Mouse (Mus musculus): ENCODE measurements at regions not wholly inside any gene's neighbourhood (a gene's known extent, or its start where the extent isn't known, plus 50 kb on each side); places are given as distances from the start of the nearest gene placed in this dataset.

DNA sequence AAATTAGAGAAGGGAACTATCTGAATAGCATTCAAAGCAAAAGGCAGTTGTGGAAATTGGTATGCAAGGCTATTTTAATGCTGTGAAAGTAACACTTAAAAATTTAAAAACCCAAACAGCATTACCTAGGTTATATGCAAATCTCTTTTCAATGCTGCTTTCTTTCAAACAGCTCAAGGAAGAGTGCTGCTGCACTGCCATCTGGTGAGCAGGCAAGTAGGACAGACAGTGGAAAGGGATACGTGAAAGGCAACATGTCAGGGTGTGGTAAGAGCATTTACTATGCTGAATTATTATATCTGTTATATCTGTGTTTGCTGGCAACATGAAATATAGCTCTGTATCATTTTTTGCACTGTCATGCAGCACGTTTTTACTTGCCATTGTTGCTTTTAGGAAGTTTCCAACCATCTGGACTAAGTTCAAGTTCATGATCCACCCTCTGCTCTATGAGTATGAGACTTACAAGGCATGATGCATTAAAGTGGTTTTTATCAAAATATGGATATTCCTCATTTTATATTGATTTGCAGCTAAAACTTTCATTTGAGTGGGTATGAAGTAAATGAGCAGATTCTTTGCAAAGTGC lies 1223.0 kb downstream of the Dnajb9 start:
- DNase-seq (ENCODE audit: low spot score in 2 of 2): peak; percentile 6 to 30

DNA sequence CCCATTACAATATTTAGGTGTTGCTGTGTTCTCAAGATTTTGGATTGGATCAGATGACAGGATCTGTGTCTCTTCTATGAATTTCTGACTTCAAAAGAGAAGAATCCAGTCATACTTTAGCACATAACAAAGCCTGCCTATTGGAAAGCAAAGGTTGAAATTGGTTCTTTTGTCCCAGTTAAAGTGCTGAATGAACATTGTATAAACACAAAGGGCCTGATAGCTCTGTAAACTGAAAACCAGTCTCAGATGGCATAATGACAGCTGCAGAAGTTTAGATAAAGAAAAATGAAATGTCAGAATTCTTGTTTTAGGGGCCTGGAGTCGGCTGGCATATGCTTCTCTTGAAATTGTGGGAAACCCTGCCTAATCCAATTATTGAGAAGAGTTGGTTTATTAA lies 1223.6 kb downstream of the Dnajb9 start:
- no peak for DNase-seq (ENCODE audit: low spot score in 2 of 2)

DNA sequence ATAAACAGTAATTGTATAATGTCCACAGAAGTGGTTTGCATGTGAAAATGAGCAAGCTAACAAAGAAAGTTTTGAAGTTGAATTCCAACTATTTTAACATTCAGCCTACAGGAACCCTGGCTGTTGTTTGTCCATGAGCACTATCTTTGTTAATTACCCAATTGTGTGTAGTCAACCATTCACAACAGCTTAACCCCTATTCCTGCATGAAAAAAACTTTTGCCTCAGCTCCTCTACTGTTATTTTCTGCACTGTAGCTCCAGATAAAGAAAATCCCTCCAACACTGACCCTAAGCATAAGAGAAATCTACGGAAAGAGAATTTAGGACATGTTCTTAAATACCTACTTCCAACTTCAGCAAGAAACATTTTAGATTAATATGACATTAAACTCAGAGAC lies 1224.0 kb downstream of the Dnajb9 start:
- no peak for DNase-seq (ENCODE audit: low spot score in 2 of 2)

DNA sequence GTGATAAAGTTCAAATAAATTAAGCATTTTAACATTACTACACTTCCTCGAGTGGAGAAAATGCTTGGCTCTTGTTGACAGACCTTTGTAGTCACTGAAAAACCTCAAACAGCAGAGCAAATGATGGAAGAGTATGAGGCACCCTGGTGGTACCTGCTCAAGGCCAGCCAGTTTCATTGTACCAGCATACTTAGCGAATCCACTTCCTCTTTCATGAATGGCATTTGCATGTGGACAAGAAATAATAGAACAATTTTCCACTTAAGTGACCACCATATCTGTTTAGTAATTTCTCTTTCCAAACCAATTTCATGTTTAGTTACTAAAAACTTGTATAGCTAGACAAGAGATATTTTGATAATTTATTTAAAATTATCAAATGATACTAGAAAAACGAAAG lies 1231.3 kb downstream of the Dnajb9 start:
- DNase-seq (ENCODE audit: low spot score in 2 of 2): no peak

DNA sequence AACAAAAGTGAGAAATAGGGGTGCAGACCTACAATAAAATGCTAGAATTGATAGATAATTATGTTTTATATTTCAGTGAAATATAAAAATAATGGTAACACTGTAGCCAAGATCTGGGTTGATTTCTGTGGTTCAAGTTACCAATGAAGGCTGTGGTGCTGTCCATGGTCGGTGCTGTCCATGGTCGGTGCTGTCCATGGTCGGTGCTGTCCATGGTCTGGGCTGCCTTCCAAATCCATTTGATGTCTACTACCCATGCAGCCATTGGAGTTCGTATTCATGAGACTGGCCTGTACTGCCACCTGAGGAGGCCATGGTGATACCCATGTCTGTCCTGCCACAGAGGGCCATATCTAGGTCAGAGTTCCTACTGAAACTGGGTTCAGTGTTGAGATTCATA lies 1237.4 kb downstream of the Dnajb9 start:
- peak in 1 of 2 experiments; percentile 3 for DNase-seq (ENCODE audit: low spot score in 2 of 2)

DNA sequence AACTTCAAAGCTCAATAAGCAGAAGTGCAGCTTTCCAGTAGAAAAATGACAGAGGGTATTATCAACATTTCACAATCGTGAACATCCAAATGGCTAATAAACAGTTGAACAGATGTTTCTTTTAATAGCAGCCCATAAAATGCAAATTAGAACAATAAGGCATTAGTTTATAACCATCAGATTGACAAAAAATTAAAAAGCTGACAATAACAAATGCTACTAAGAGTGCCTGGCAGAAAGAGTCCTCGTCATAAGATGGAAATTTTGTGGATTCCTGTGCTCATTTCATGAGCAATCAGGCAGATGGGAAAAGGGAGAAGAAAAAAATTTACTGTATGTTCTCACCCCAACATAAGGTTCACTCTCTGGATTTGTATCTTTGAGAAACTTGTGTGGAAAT lies 1248.6 kb downstream of the Dnajb9 start:
- no peak for DNase-seq (ENCODE audit: low spot score in 2 of 2)

DNA sequence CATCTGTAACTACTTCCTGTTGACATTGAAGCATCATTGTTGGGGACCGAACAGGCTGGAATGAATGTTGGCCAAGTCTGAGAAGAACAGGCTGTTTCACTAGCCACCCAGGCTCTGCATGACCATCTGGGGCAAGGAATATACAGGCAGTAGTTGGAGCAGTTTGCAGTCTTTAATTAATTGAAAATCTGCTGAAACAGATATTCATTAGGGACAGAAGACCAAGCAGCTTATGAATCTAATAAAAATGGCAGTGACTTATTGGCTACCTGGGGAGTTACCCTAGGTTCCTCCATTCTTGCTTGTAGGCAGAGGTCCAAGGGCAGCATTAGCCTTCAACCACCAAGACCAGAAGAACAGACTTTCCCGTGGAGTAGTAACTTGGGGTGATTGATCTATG lies 1262.2 kb downstream of the Dnajb9 start:
- no peak for DNase-seq (ENCODE audit: low spot score in 2 of 2)

DNA sequence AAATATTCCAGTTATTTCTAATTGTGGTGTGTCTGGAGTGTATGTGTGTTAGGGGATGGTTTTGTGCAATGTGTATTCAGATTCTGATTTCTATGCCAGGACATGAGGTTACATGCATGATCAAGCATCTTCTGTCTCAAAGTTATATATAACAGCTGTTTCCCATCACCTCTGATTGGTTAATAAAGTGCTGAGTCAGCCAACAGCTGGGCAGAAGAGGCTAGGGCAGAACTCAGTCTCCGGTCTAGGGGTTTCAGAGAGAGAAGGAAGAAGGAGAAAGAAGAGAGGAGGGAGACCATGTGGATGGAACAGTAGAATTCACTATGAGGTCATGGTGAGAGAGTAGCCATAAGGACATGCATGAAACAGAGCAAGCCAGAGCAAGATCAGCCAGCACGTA lies 1295.8 kb downstream of the Dnajb9 start:
- no peak for DNase-seq (ENCODE audit: low spot score in 2 of 2)
